Mouse (Mus musculus): ENCODE data around the gene Trak1. TPM values are rescaled to one million over a fixed set of nuclear protein-coding genes. Genes with fewer than 3 reads are reported as not detected.
A peak's percentile ranks its signal among the peaks of the same experiment; 100 is the strongest.

The Trak1 gene
- polyA plus RNA-seq, 1 experiment from 2014 or later = 53.6 TPM

DNA sequence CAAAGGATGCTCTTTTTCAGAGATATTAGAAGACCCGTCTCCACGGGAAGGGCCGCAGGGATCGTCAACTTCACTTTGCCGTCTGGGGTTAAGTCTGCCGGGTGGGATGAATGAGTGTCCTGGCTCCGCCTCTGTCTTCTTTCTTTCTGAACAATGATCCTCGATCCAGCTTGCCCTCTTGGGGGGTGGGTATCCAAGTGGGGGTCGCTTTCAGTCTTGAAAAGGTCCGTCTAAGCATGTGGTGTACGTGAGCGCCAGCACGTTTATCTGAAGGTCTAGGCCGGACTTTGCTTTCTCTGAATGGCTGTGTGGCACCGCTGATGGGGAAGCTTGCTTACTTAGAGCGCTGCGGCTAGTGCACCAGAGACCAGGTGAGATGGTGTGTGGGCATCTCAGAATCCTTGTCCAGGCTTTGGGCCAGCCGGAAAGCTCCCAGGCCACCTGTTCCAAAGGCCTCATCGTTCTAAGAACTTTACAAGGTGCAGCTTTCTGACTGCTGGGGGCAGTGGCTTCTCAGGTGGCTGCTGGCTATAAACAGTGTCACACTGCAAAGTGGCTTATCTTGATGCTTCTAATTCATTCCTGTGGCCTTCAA lies 2.8 kb downstream of the Trak1 start:
- H3K27ac ChIP-seq (replicated peaks; ENCODE audit: low read depth, low read length) = no peak overlapping the region
- DNase-seq = peak; percentile 52
- no peak for ATAC-seq (ENCODE audit: low FRiP score, low TSS enrichment)
- no peak overlapping the region; the same call in 1 of the 2 replicates for H3K9ac ChIP-seq (replicated peaks; ENCODE audit: low read length)
- H3K36me3 ChIP-seq (ENCODE audit: control insufficient read depth, insufficient read depth, low read length) = no peaks in the 10 kb centered on the region
- no peaks in the 10 kb centered on the region for H3K27me3 ChIP-seq (ENCODE audit: control insufficient read depth, insufficient read depth, low read length)
- no peaks in the 10 kb centered on the region for H3K9me3 ChIP-seq (ENCODE audit: control insufficient read depth, low read length)
- H3K4me3 ChIP-seq (replicated peaks; ENCODE audit: low read depth, low read length) = peak overlapping the region; percentile 85
- H3K4me2 ChIP-seq (ENCODE audit: low read length) = peak overlapping the region; percentile 95
- WGBS = 8% methylated on average over 19 of the region's 19 CpGs
- peaks cover 49% of the 10 kb centered on the region for H3K4me1 ChIP-seq (ENCODE audit: control insufficient read depth, insufficient read depth, low read length)

DNA sequence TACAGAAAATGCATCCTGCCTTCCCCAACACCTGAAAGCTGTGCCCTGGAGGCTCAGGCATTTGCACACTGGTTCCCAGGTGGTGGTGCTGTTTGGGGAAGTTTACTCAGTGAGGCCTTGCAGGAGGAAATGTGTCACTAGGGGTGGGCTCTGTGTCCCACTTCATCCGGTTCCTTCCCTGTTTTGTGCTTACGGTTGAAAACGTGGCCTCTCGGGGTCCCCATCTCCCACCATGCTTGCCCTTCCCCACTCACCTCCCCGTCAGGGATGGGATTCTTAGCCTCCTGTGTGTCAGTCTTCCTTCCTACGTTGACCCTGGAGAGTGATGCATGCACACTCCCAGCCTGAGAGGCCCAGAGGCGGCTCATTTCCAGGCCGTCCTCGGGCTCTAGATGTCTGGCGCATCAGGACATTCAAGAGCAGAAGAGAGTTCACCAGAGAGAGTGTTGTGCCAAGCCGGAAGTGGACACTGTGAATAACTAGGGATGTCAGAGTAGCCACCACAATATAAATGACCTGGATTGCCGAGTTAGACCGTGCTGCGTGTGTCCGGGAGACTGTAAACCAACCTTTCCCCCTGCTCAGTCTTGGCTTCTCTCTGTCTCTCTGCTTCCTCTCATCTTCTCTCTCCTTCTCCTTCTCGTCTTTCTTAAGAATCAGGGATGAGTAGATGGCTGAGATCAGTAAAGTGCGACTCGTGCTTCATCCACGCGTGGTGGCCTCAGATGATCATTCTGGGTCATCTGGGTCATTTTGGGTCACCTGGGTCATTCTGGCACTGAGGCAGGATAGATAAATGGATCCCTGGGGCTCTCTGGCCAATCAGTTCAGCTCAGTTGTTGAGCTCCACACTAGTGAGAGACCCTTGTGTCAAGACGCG lies 4.0 kb downstream of the Trak1 start:
- no peak for ATAC-seq (ENCODE audit: low FRiP score, low TSS enrichment)
- H3K27ac ChIP-seq (replicated peaks; ENCODE audit: low read depth, low read length) = 0 out of 2 replicates have a peak overlapping the region, but pooled peaks have one; percentile 8
- no peak for DNase-seq
- no peak overlapping the region for H3K4me3 ChIP-seq (replicated peaks; ENCODE audit: low read depth, low read length)
- no peaks in the 10 kb centered on the region for H3K27me3 ChIP-seq (ENCODE audit: control insufficient read depth, insufficient read depth, low read length)
- 78% methylated on average over 22 of the region's 22 CpGs for WGBS
- no peaks in the 10 kb centered on the region for H3K9me3 ChIP-seq (ENCODE audit: control insufficient read depth, low read length)
- no peak overlapping the region for H3K9ac ChIP-seq (replicated peaks; ENCODE audit: low read length)
- 0 out of 2 replicates have a peak overlapping the region, but pooled peaks have one; percentile 17 for H3K4me2 ChIP-seq (ENCODE audit: low read length)
- peaks cover 49% of the 10 kb centered on the region for H3K4me1 ChIP-seq (ENCODE audit: control insufficient read depth, insufficient read depth, low read length)
- H3K36me3 ChIP-seq (ENCODE audit: control insufficient read depth, insufficient read depth, low read length) = no peaks in the 10 kb centered on the region

DNA sequence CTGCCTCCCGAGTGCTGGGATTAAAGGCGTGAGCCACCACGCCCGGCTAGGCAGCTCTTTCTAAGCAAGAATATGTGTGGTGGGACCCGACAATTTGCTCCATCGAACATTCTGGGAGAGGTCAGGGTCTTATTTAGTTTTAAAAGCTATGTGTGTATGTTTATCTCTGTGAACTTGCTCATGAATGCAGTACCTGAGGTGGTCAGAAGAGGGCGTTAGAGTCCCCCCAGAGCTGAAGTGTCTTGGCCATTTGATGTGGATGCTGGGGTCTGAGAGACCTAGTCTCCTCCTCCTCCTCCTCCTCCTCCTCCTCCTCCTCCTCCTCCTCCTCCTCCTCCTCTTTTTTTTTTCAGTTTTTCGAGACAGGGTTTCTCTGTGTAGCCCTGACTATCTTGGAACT lies 5.2 kb downstream of the Trak1 start:
- ATAC-seq (ENCODE audit: low FRiP score, low TSS enrichment) (no peak), DNase-seq (no peak)
- Histone ChIP-seq H3K4me1 (ENCODE audit: control insufficient read depth, insufficient read depth, low read length) (peaks cover 44% of the 10 kb centered on the region), H3K9me3 (ENCODE audit: control insufficient read depth, low read length) (no peaks in the 10 kb centered on the region), H3K9ac (replicated peaks; ENCODE audit: low read length) (no peak overlapping the region), H3K27me3 (ENCODE audit: control insufficient read depth, insufficient read depth, low read length) (no peaks in the 10 kb centered on the region), H3K4me3 (replicated peaks; ENCODE audit: low read depth, low read length) (no peak overlapping the region), H3K27ac (replicated peaks; ENCODE audit: low read depth, low read length) (no peak overlapping the region), H3K4me2 (ENCODE audit: low read length) (no peak overlapping the region), H3K36me3 (ENCODE audit: control insufficient read depth, insufficient read depth, low read length) (no peaks in the 10 kb centered on the region)
- WGBS = 83% methylated on average over 7 of the region's 8 CpGs

DNA sequence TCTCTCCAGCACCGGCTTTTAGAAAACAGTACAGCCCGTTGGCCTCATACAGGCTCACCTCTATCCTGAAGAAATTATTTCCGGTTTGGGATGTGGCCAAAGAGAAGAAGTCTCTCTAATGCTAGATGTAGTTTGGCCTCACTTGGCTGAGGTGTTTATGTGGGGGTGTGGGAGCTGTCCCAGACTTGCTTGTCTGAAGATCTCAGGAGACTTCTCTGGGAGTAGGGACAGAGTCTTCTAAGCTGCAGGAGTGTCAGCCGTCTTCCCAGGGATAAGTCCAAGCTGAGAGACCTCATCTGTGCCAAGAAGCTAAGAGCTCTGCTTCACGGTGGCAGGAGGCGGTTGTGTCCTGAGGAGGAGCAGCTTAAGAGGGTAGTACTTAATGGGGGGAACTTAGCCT lies 5.8 kb downstream of the Trak1 start:
- ATAC-seq (ENCODE audit: low FRiP score, low TSS enrichment) = no peak
- no peaks in the 10 kb centered on the region for H3K9me3 ChIP-seq (ENCODE audit: control insufficient read depth, low read length)
- no peak overlapping the region for H3K27ac ChIP-seq (replicated peaks; ENCODE audit: low read depth, low read length)
- H3K27me3 ChIP-seq (ENCODE audit: control insufficient read depth, insufficient read depth, low read length) = no peaks in the 10 kb centered on the region
- peak; percentile 7 for DNase-seq
- H3K36me3 ChIP-seq (ENCODE audit: control insufficient read depth, insufficient read depth, low read length) = no peaks in the 10 kb centered on the region
- 43% methylated on average over 6 of the region's 6 CpGs for WGBS
- peaks cover 44% of the 10 kb centered on the region for H3K4me1 ChIP-seq (ENCODE audit: control insufficient read depth, insufficient read depth, low read length)
- no peak overlapping the region for H3K4me3 ChIP-seq (replicated peaks; ENCODE audit: low read depth, low read length)
- no peak overlapping the region for H3K9ac ChIP-seq (replicated peaks; ENCODE audit: low read length)
- no peak overlapping the region for H3K4me2 ChIP-seq (ENCODE audit: low read length)

DNA sequence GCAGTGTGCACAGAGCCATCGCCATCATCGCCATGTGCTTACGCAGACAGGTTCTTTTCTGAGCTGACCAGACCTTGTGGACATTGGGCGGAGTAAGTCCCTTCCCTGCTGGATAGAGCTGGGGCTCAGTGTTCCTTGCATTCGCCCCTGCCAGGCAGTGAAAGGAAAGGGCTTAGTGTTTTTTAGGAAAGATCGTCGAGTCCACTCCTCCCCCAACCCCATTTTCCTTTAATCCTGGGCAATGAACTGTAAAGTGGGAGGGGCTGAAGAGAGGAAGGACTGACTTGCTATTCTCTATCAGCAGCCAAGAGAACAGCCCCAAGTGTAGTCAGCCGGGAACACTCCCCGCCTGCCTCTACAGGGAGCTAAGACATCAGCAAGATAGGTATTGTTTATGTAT lies 6.4 kb downstream of the Trak1 start:
- Histone ChIP-seq H3K27ac (replicated peaks; ENCODE audit: low read depth, low read length) (no peak overlapping the region), H3K4me2 (ENCODE audit: low read length) (peak overlapping the region; percentile 31), H3K9me3 (ENCODE audit: control insufficient read depth, low read length) (no peaks in the 10 kb centered on the region), H3K4me1 (ENCODE audit: control insufficient read depth, insufficient read depth, low read length) (peaks cover 37% of the 10 kb centered on the region), H3K4me3 (replicated peaks; ENCODE audit: low read depth, low read length) (no peak overlapping the region), H3K9ac (replicated peaks; ENCODE audit: low read length) (no peak overlapping the region), H3K27me3 (ENCODE audit: control insufficient read depth, insufficient read depth, low read length) (no peaks in the 10 kb centered on the region), H3K36me3 (ENCODE audit: control insufficient read depth, insufficient read depth, low read length) (no peaks in the 10 kb centered on the region)
- WGBS = 14% methylated on average over 9 of the region's 9 CpGs
- peak; percentile 39 for DNase-seq
- ATAC-seq (ENCODE audit: low FRiP score, low TSS enrichment) = no peak

DNA sequence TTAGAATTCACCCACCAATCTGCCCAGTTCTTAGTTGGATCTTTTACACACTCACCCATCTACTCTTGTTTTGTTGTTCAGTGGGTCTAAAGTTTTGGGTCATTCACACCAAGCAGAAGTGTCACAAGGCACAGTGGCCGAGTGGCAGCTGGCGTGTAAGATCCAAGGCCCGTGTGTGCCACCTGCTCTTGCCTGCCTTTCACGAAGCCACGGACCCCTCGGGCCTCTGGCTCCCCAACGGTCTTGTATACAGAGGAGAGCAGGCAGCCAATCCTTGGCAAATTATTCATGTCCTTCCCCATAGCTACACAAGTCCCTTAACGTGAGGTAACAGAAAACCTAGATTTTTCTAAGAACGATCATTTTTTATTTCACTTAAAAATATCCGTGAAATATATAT lies 7.2 kb downstream of the Trak1 start:
- no peak overlapping the region for H3K27ac ChIP-seq (replicated peaks; ENCODE audit: low read depth, low read length)
- 31% methylated on average over 10 of the region's 10 CpGs for WGBS
- no peak overlapping the region for H3K4me2 ChIP-seq (ENCODE audit: low read length)
- H3K4me3 ChIP-seq (replicated peaks; ENCODE audit: low read depth, low read length) = no peak overlapping the region
- H3K9me3 ChIP-seq (ENCODE audit: control insufficient read depth, low read length) = no peaks in the 10 kb centered on the region
- peaks cover 32% of the 10 kb centered on the region for H3K4me1 ChIP-seq (ENCODE audit: control insufficient read depth, insufficient read depth, low read length)
- ATAC-seq (ENCODE audit: low FRiP score, low TSS enrichment) (no peak), DNase-seq (peak; percentile 14)
- H3K9ac ChIP-seq (replicated peaks; ENCODE audit: low read length) = no peak overlapping the region
- H3K27me3 ChIP-seq (ENCODE audit: control insufficient read depth, insufficient read depth, low read length) = no peaks in the 10 kb centered on the region
- H3K36me3 ChIP-seq (ENCODE audit: control insufficient read depth, insufficient read depth, low read length) = no peaks in the 10 kb centered on the region

DNA sequence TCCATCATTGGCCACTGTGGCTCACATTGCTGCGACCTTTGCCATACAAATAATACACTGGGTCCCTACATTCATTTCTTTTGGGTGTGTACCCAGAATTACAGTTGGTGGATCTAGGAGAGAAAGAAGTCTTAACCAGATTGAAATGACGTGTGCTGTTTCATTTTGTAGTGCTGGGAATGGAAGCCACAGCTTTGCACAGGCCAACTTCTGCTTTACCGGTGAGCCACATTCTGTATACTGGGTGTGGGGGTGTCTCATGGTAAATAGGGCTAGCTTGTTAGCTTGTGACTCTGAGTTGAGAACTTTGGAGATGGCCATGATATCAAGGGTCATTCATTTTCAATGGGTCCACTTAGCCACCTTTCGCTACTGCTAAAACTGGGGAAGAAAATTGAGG lies 8.2 kb downstream of the Trak1 start:
- ATAC-seq (ENCODE audit: low FRiP score, low TSS enrichment) = no peak
- no peak overlapping the region for H3K4me3 ChIP-seq (replicated peaks; ENCODE audit: low read depth, low read length)
- peaks cover 24% of the 10 kb centered on the region for H3K4me1 ChIP-seq (ENCODE audit: control insufficient read depth, insufficient read depth, low read length)
- no peaks in the 10 kb centered on the region for H3K36me3 ChIP-seq (ENCODE audit: control insufficient read depth, insufficient read depth, low read length)
- H3K9me3 ChIP-seq (ENCODE audit: control insufficient read depth, low read length) = no peaks in the 10 kb centered on the region
- no peak overlapping the region for H3K4me2 ChIP-seq (ENCODE audit: low read length)
- H3K27me3 ChIP-seq (ENCODE audit: control insufficient read depth, insufficient read depth, low read length) = no peaks in the 10 kb centered on the region
- H3K9ac ChIP-seq (replicated peaks; ENCODE audit: low read length) = no peak overlapping the region
- WGBS = 96% methylated on average over 4 of the region's 4 CpGs
- no peak for DNase-seq
- no peak overlapping the region for H3K27ac ChIP-seq (replicated peaks; ENCODE audit: low read depth, low read length)

DNA sequence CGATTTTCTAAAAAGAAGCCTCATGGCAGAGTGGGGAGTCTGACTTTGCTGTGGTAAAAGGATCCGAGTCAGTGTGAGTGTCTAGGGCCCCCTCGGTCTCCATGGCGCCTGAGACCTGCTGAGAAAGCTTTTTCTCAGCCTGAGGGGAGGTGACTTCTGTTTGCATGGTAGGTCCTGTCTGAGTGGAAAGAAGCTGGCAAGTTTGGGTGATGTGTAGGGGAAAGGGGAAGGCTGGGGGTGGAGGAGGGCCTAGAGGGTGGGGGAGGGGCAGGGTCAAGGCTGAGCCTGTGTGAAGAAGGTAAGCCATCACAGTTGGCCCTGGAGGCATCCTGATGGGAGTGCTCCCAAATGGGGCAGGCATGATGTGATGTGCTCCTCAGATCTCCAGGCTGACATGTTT lies 12.0 kb downstream of the Trak1 start:
- no peak for ATAC-seq (ENCODE audit: low FRiP score, low TSS enrichment)
- H3K4me1 ChIP-seq (ENCODE audit: control insufficient read depth, insufficient read depth, low read length) = peaks cover 31% of the 10 kb centered on the region
- WGBS = 16% methylated on average over 4 of the region's 4 CpGs
- no peaks in the 10 kb centered on the region for H3K36me3 ChIP-seq (ENCODE audit: control insufficient read depth, insufficient read depth, low read length)
- no peak overlapping the region for H3K4me3 ChIP-seq (replicated peaks; ENCODE audit: low read depth, low read length)
- no peaks in the 10 kb centered on the region for H3K9me3 ChIP-seq (ENCODE audit: control insufficient read depth, low read length)
- DNase-seq = no peak
- no peaks in the 10 kb centered on the region for H3K27me3 ChIP-seq (ENCODE audit: control insufficient read depth, insufficient read depth, low read length)
- H3K4me2 ChIP-seq (ENCODE audit: low read length) = no peak overlapping the region
- H3K27ac ChIP-seq (replicated peaks; ENCODE audit: low read depth, low read length) = no peak overlapping the region
- no peak overlapping the region for H3K9ac ChIP-seq (replicated peaks; ENCODE audit: low read length)

DNA sequence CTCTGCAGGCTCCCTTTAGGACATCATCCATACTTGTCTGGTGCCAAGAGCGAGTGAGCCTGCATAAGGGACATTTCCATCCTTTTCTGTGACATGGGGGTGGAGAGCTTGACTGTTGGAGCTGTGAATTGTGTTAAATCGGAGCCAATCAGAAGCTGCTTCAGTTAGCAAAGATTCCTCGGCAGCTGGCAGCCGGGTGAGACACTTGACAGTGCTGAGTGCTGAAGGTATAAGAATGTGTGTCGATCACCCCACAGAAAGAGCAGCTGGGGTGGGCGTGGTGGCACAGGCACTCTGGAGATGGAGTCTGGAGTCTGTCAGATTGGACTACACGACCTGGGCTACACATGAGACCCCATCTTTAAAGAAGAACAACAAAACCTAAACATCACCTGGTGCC lies 13.2 kb downstream of the Trak1 start:
- H3K9ac ChIP-seq (replicated peaks; ENCODE audit: low read length) = no peak overlapping the region
- H3K4me1 ChIP-seq (ENCODE audit: control insufficient read depth, insufficient read depth, low read length) = peaks cover 41% of the 10 kb centered on the region
- H3K9me3 ChIP-seq (ENCODE audit: control insufficient read depth, low read length) = no peaks in the 10 kb centered on the region
- no peak overlapping the region for H3K4me2 ChIP-seq (ENCODE audit: low read length)
- H3K4me3 ChIP-seq (replicated peaks; ENCODE audit: low read depth, low read length) = no peak overlapping the region
- ATAC-seq (ENCODE audit: low FRiP score, low TSS enrichment) = no peak
- no peak for DNase-seq
- no peak overlapping the region for H3K27ac ChIP-seq (replicated peaks; ENCODE audit: low read depth, low read length)
- no peaks in the 10 kb centered on the region for H3K36me3 ChIP-seq (ENCODE audit: control insufficient read depth, insufficient read depth, low read length)
- H3K27me3 ChIP-seq (ENCODE audit: control insufficient read depth, insufficient read depth, low read length) = no peaks in the 10 kb centered on the region
- 65% methylated on average over 7 of the region's 7 CpGs for WGBS
